Mouse (Mus musculus) cerebellum, adult 9-10 months (tissue): ENCODE results near the gene S100g.

Experiments
- DNase-seq: peaks from one replicate; pipeline ENCODE4 v3.0.0; 2022

S100g gene

DNA sequence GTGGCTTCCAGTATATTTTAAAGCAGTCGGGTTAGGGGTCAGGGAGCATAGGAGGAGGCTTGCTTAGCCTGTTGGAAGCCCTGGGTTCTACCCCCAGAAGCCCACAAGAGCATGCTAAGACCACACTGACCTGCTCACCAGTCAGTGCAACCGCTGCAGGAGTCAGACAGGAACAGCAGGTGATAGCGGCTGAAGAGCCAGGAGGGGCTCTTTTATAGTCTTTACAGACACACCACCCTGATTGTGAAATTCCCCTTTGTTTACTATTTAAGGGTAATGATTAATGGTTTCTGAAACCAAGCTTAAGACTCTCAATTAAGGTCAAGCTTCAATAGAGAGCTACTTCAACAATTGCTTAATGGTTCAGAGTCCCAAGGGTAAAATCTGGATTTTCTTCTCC lies at the start of gene S100g:
Gene S100g (minus strand): TSS at position 217 of the 400 bp plus-strand sequence.
- no peak for DNase-seq

- DNase-seq: peak; percentile 6
Observed at GRCm38 (mm10) chrX:162992121-162992520, 27.7 kb upstream of the S100g start.

- no peak for DNase-seq
Observed at GRCm38 (mm10) chrX:162991396-162991795, 27.0 kb upstream of the S100g start.

DNA sequence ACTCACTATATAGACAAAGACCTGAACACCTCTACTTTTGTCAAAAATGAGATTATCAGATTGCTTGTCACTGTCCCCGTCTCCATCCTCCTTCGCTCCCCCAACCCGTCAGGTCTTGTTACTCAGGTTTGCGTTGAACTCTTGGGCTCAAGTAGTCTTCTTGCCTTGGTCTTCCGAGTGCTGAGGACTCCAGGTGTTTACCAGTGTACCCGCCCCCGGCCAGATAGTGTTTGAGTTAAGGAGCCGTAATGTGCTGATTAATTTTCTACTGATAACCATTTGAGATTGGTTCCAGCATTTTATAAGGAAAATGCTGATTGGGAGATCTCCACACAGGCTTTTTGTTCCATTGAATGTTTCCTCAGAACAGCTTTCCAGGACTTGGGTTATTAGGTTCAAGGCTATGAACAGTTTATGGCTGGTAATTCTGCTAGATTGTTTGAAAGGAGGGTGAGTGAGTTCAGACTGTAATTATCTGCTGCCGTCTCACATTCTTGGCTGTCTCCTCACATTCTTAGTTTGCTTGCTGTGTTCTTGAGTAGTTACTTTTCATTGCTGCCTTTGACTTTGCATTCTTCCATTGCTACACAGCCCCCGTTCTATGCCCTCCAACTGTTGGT lies 22.6 kb upstream of the S100g start:
- no peak for DNase-seq

- no peak for DNase-seq
Observed at GRCm38 (mm10) chrX:162976194-162976593, 11.8 kb upstream of the S100g start.

GRCm38 (mm10) chrX:162967456-162967855 lies 3.1 kb upstream of the S100g start:
- DNase-seq: no peak

GRCm38 (mm10) chrX:162963840-162964239 lies 559 bp downstream of the S100g start:
- DNase-seq: no peak

GRCm38 (mm10) chrX:162957921-162958320 lies 6.5 kb downstream of the S100g start:
- DNase-seq: no peak

GRCm38 (mm10) chrX:162949811-162950439 lies 14.5 kb downstream of the S100g start:
- peak; percentile 54 for DNase-seq

GRCm38 (mm10) chrX:162942027-162942426 lies 22.4 kb downstream of the S100g start:
- no peak for DNase-seq

DNA sequence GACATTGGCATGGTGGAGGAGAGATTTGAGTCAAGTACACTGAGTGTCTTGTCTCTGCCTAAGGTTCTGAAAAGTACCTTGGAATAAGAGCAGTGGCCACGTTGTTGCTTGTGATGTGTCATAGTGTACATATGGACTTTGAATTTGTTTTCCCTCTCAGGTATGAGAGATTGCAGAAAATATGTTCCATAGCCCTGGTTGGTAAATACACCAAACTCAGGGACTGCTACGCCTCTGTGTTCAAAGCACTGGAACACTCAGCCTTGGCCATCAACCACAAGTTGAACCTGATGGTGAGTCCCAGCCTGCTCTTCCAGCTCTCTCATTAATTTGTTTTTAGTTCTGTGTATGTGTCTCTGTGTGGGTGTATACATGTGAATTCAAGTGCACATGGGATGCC lies 32.9 kb downstream of the S100g start:
- DNase-seq: no peak

GRCm38 (mm10) chrX:162921487-162922125 lies 42.8 kb downstream of the S100g start:
- DNase-seq: no peak

GRCm38 (mm10) chrX:162915697-162916096 lies 48.7 kb downstream of the S100g start:
- peak; percentile 41 for DNase-seq

DNA sequence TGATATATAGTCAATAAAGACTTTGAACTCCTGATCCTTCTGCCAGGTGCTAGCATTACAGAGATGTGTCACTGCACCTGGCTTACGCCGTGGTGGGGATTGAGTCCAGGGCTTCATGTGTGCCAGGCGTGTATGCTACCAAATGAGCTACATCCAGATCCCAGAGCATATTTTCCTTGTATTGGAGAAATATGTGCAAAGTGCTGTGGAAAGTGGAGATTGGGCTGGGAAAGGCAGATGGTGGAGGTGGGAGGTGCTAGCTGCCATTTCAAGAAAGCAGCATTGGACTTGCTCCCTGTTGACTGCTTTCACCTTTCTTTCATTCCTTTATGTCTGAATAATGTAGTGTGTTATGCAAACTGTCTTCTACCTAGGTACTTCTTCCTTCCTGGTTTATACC lies 50.7 kb downstream of the S100g start:
- DNase-seq: no peak
